Mouse (Mus musculus) testis, adult 2 months (tissue): ENCODE results near the gene Slc13a4.

ENCODE experiments used
- CTCF ChIP-seq: fragments of 200-500 bp; IDR thresholded peaks from 2 replicates; pipeline ENCODE4 v1.5.1; 2012; ENCODE audit warnings: low read depth, mild to moderate bottlenecking, inconsistent platforms, low read length, moderate library complexity; ENCODE audit not compliant: control insufficient read depth, insufficient read depth, insufficient replicate concordance
- POLR2A ChIP-seq: fragments of 200-500 bp; IDR thresholded peaks from 2 replicates; pipeline ENCODE4 v1.6.1; 2012; ENCODE audit warnings: low read depth, mild to moderate bottlenecking, inconsistent platforms, low read length, moderate library complexity; ENCODE audit not compliant: control insufficient read depth

GRCm38 (mm10) chr6:35254136-35254904 is 53.6 kb downstream of the Slc13a4 start:
- TF ChIP-seq CTCF (no peak), POLR2A (no peak)
